Mouse (Mus musculus): ENCODE measurements around the gene Fndc11.

DNA sequence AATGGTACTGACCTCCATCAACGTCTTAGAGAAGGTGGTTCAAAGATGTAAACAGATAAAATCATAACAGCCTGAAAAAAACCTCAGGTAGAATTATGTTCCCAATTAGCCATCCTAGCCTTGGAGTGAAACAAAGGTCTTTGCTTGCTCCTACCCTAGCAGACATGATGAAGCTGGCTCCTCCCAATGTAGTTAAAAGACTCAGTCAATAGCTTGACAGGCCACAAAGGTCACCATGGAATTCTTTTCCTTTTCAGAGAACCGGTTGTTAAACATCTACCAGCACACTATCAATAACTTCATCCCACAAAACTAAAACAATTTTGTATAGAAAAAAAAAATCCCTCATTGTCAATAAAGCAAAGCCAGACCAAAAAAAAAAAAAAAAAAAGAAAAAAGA is 25.2 kb downstream of the Fndc11 start:
- TF ChIP-seq CTCF (IDR thresholded peaks at IDR 0.05; ENCODE audit: low read depth, low read length) (no peak), POLR2A (IDR thresholded peaks at IDR 0.05; ENCODE audit: extremely low read depth, insufficient read depth, low read length) (no peak)
